Mouse (Mus musculus): ENCODE measurements around the gene 4930558K02Rik. TPM values are rescaled to one million over a fixed set of nuclear protein-coding genes. Genes with fewer than 3 reads are reported as not detected.

The 4930558K02Rik gene
- polyA plus RNA-seq, 2 experiments: not detected

DNA sequence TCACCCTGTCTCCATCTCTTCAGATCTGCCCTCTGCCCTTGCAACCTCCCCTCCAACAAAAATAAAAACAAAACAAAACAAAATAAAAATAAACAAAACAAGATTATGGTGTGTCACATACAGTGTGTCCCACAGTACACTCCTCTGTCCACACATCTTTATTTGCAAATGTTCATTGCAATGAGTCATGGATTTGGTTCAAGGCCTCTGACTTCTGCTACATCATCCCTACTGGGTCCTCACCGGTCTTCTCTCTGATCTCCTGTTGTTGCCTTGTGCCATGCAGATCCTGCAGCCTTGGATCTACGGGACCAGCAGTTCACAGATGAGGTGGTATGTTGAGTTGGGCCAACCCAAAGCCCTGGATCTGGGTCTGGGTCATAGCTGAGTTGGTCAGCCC is 59.8 kb downstream of the 4930558K02Rik start:
- DNase-seq (ENCODE audit: low spot score) (no peak), ATAC-seq (ENCODE audit: low FRiP score, low read depth) (no peak)
- no peak overlapping the region for H3K27ac ChIP-seq (replicated peaks; ENCODE audit: low read depth, low read length)
- no peak for TF ChIP-seq POLR2A (IDR thresholded peaks at IDR 0.05; ENCODE audit: borderline replicate concordance, extremely low read depth, insufficient read depth, insufficient read length)
- no peak overlapping the region for H3K4me2 ChIP-seq (replicated peaks; ENCODE audit: low read depth, low read length, severe bottlenecking)
- H3K9me3 ChIP-seq (ENCODE audit: control insufficient read depth, low read length): no peaks in the 10 kb centered on the region
- WGBS: 90% methylated on average over 2 of the region's 2 CpGs
- H3K4me3 ChIP-seq (replicated peaks; ENCODE audit: low read length): no peak overlapping the region
- H3K4me1 ChIP-seq (ENCODE audit: control insufficient read depth, insufficient read depth, low read length): peaks cover 17% of the 10 kb centered on the region
- no peaks in the 10 kb centered on the region for H3K27me3 ChIP-seq (ENCODE audit: control insufficient read depth, insufficient read depth, low read length)
- no peaks in the 10 kb centered on the region for H3K36me3 ChIP-seq (ENCODE audit: control insufficient read depth, insufficient read depth, low read length)
- H3K9ac ChIP-seq (ENCODE audit: low read depth, low read length, severe bottlenecking): no peak overlapping the region

DNA sequence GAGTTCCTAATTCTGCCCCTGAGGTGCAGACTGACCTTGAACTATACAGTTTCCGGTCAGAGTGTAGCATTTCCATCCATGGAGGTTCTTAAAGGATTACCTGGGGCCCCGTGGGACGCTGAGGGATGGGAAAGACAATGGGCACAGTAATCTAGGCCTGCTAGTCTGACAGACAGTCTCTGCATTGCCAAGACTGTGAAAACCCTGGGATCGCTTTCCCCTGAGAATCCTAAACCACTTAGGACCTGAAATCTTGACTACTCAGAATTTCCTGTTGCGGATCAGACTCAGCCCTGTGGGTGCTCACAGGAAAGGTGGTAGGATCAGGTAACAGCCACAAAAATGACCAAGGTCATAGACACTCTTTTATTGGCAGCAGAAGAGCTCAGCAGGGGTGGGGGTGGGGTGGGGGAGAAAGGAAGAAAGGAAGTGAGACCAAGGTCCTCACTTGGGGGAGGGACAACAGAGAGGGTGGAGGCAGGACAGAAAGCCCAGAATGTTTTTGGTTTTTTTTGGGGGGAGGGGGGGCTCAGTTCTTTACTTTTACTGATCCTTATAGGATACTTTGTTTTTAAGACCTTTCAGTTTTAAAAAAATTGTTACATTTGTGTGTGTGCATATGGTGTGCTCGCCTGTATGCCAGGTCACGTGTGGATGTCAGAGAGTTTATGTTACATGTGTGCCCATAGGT is 60.6 kb downstream of the 4930558K02Rik start:
- TF ChIP-seq POLR2A (IDR thresholded peaks at IDR 0.05; ENCODE audit: borderline replicate concordance, extremely low read depth, insufficient read depth, insufficient read length): no peak
- no peak overlapping the region for H3K4me3 ChIP-seq (replicated peaks; ENCODE audit: low read length)
- H3K9ac ChIP-seq (ENCODE audit: low read depth, low read length, severe bottlenecking): no peak overlapping the region
- 44% methylated on average over 7 of the region's 7 CpGs for WGBS
- H3K36me3 ChIP-seq (ENCODE audit: control insufficient read depth, insufficient read depth, low read length): no peaks in the 10 kb centered on the region
- no peaks in the 10 kb centered on the region for H3K9me3 ChIP-seq (ENCODE audit: control insufficient read depth, low read length)
- ATAC-seq (ENCODE audit: low FRiP score, low read depth) (no peak), DNase-seq (ENCODE audit: low spot score) (no peak)
- H3K4me1 ChIP-seq (ENCODE audit: control insufficient read depth, insufficient read depth, low read length): peaks cover 23% of the 10 kb centered on the region
- H3K27me3 ChIP-seq (ENCODE audit: control insufficient read depth, insufficient read depth, low read length): no peaks in the 10 kb centered on the region
- H3K27ac ChIP-seq (replicated peaks; ENCODE audit: low read depth, low read length): no peak overlapping the region
- H3K4me2 ChIP-seq (replicated peaks; ENCODE audit: low read depth, low read length, severe bottlenecking): no peak overlapping the region

DNA sequence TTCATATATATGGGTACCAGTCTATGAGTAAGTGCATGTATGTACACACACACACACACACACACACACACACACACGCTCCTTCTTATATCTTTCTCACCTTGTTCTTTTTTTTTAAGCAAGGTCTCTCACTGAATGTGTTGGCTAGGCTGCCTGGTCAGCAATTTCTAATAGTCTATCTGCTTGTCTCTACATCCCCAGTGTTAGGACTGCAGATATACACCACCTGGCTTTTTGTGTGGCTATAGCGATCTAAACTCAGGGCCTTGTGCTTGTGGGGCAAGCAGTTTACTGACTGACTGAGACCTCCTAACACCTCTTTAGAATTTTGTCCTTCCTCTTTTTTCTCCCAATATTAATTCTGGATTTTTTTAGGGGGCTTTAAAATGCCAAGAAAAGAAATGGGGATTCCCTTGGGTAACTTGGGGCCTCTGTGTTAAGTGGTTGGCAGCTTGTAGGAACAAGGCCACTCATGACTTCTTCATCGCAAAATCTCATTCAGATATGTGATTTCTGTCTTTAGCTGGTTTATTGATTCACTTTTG is 61.4 kb downstream of the 4930558K02Rik start:
- Histone ChIP-seq H3K27me3 (ENCODE audit: control insufficient read depth, insufficient read depth, low read length) (no peaks in the 10 kb centered on the region), H3K4me2 (replicated peaks; ENCODE audit: low read depth, low read length, severe bottlenecking) (no peak overlapping the region), H3K9ac (ENCODE audit: low read depth, low read length, severe bottlenecking) (no peak overlapping the region), H3K4me3 (replicated peaks; ENCODE audit: low read length) (no peak overlapping the region), H3K36me3 (ENCODE audit: control insufficient read depth, insufficient read depth, low read length) (no peaks in the 10 kb centered on the region), H3K27ac (replicated peaks; ENCODE audit: low read depth, low read length) (no peak overlapping the region), H3K4me1 (ENCODE audit: control insufficient read depth, insufficient read depth, low read length) (peaks cover 30% of the 10 kb centered on the region), H3K9me3 (ENCODE audit: control insufficient read depth, low read length) (no peaks in the 10 kb centered on the region)
- no peak for DNase-seq (ENCODE audit: low spot score)
- no peak for TF ChIP-seq POLR2A (IDR thresholded peaks at IDR 0.05; ENCODE audit: borderline replicate concordance, extremely low read depth, insufficient read depth, insufficient read length)
- no peak for ATAC-seq (ENCODE audit: low FRiP score, low read depth)
- WGBS: 79% methylated on average over 3 of the region's 3 CpGs

DNA sequence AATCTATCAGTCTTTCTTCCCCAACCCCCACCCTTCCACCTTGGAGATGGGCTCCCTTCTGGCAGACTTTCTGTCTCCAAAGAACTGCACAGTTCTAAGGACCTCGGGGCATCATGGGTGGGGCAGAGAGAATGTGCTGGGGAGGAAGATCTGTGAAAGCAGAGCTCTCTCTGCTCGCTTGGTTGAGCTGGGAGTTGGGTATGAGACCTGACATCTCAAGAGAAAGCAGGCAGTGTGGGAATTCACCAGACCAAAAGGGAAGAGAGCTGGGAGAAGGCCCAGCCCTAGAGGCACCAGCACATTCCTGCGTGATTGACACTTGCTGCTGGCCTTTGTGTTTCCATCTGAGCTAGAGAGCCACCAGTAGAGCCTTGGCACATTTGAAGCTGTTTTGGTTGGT is 63.4 kb downstream of the 4930558K02Rik start:
- no peak for TF ChIP-seq POLR2A (IDR thresholded peaks at IDR 0.05; ENCODE audit: borderline replicate concordance, extremely low read depth, insufficient read depth, insufficient read length)
- H3K4me1 ChIP-seq (ENCODE audit: control insufficient read depth, insufficient read depth, low read length): peaks cover 30% of the 10 kb centered on the region
- H3K36me3 ChIP-seq (ENCODE audit: control insufficient read depth, insufficient read depth, low read length): no peaks in the 10 kb centered on the region
- no peak overlapping the region for H3K4me2 ChIP-seq (replicated peaks; ENCODE audit: low read depth, low read length, severe bottlenecking)
- no peaks in the 10 kb centered on the region for H3K9me3 ChIP-seq (ENCODE audit: control insufficient read depth, low read length)
- H3K27me3 ChIP-seq (ENCODE audit: control insufficient read depth, insufficient read depth, low read length): no peaks in the 10 kb centered on the region
- 56% methylated on average over 3 of the region's 3 CpGs for WGBS
- H3K27ac ChIP-seq (replicated peaks; ENCODE audit: low read depth, low read length): no peak overlapping the region
- H3K4me3 ChIP-seq (replicated peaks; ENCODE audit: low read length): no peak overlapping the region
- ATAC-seq (ENCODE audit: low FRiP score, low read depth): no peak
- no peak overlapping the region for H3K9ac ChIP-seq (ENCODE audit: low read depth, low read length, severe bottlenecking)
- no peak for DNase-seq (ENCODE audit: low spot score)

DNA sequence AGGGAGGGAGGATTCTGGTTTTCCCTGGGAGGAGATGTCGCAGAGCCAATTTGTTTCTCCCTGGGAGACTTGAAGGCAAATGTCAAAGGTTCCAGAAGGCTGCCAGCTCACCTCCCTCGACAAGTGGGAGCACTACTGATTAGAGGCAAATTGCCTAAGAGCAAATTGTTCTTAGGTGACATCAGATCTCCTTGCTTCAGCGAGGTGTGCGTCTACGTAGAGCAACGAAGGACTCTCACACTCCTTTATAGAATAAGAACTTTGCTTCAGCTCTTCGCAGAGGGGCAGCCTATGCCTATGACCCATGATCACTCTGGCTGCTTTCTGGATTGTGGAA is 65.8 kb downstream of the 4930558K02Rik start:
- WGBS: 39% methylated on average over 7 of the region's 7 CpGs
- Histone ChIP-seq H3K4me1 (ENCODE audit: control insufficient read depth, insufficient read depth, low read length) (peaks cover 25% of the 10 kb centered on the region), H3K4me3 (replicated peaks; ENCODE audit: low read length) (no peak overlapping the region), H3K36me3 (ENCODE audit: control insufficient read depth, insufficient read depth, low read length) (no peaks in the 10 kb centered on the region), H3K27ac (replicated peaks; ENCODE audit: low read depth, low read length) (peak overlapping the region; percentile 10), H3K9ac (ENCODE audit: low read depth, low read length, severe bottlenecking) (no peak overlapping the region), H3K9me3 (ENCODE audit: control insufficient read depth, low read length) (no peaks in the 10 kb centered on the region), H3K27me3 (ENCODE audit: control insufficient read depth, insufficient read depth, low read length) (no peaks in the 10 kb centered on the region), H3K4me2 (replicated peaks; ENCODE audit: low read depth, low read length, severe bottlenecking) (no peak overlapping the region)
- no peak for DNase-seq (ENCODE audit: low spot score)
- TF ChIP-seq POLR2A (IDR thresholded peaks at IDR 0.05; ENCODE audit: borderline replicate concordance, extremely low read depth, insufficient read depth, insufficient read length): no peak
- ATAC-seq (ENCODE audit: low FRiP score, low read depth): no peak
